Mouse (Mus musculus): ENCODE results near the gene Gpr63. TPM values are rescaled to one million over a fixed set of nuclear protein-coding genes. Genes with fewer than 3 reads are reported as not detected.

Gpr63 gene
- not detected in 2 replicates for polyA plus RNA-seq (2012)

DNA sequence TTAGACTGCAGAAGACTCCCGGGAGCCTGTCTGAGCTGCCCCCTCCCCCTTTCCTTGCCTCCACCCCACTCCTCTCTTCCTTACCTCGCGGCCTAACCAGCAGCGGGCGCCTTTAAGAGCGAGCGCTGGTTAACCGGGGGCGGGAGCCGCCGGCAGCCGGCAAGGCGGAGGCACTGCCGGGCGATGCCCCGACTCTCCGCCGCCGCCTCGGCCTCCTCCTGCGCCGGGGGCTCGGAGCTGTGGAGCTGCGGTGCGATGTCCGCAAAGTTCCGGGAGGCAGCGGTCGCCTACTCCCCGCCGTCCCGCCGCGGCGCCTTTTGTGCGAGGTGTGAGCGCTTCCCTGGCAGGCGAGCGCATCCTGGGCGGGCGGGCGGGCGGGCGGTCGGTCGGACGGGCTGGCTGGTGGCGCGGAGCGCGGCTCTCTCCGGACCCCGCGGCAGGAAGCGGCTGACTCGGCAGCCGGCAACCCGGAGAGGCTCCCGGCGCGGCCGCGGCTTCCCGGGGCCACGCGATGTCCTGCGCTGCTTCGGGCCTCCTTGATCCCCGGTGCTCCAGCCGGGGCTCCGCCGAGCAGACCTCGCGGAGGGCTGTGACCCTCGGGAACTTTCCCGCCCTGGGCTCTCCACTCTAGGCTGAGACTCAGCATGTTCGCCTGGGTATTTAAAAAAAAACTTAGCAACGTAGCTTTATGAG is at the start of gene Gpr63:
Gene Gpr63 (plus strand): TSS at position 109 of the 693 bp plus-strand sequence.
- H3K9me3 ChIP-seq (ENCODE audit: control insufficient read depth, low read length): no peaks in the 10 kb centered on the region
- H3K4me1 ChIP-seq (ENCODE audit: control insufficient read depth): no peaks in the 10 kb centered on the region
- peaks cover 33% of the 10 kb centered on the region for H3K27me3 ChIP-seq (ENCODE audit: control insufficient read depth)
- H3K36me3 ChIP-seq (ENCODE audit: control insufficient read depth): no peaks in the 10 kb centered on the region
- H3K4me3 ChIP-seq (replicated peaks): peak within 1 kb of the TSS; percentile 18
- no peak for TF ChIP-seq GATA1 (IDR thresholded peaks at IDR 0.05; ENCODE audit: low read length)
- no peak for TF ChIP-seq TAL1 (IDR thresholded peaks at IDR 0.05; ENCODE audit: low read length)

DNA sequence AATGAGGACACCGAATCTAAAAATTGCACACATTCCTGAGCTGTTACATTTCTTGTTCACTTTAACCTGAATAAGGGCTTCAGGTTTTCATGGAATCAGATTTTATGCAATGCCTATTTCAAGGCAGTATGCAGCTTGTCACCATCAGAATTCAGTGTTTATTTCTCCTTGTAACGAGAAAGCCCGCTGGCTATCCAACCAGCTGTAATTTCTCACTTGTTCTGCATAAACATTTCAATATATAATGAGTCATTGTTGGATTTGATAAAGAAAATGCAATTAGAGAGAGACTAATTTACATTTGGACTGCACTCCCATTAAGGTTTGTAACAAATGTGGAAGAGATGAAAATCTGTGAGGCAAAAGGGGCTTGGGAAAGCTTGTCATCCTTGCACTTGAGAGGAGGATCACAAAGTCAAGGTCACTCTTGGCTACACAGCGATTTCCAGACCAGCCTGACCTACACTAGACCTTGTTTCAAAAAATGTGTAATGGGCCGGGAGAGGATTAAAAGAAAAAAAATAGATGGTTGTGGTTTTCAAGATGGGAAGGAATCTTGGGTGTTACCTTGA is 46.1 kb upstream of the Gpr63 start:
- H3K27me3 ChIP-seq (ENCODE audit: control insufficient read depth): no peaks in the 10 kb centered on the region
- H3K36me3 ChIP-seq (ENCODE audit: control insufficient read depth): no peaks in the 10 kb centered on the region
- no peaks in the 10 kb centered on the region for H3K4me1 ChIP-seq (ENCODE audit: control insufficient read depth)
- no peak overlapping the region for H3K4me3 ChIP-seq (replicated peaks)
- TF ChIP-seq TAL1 (IDR thresholded peaks at IDR 0.05; ENCODE audit: low read length) (no peak), GATA1 (IDR thresholded peaks at IDR 0.05; ENCODE audit: low read length) (no peak)
- no peaks in the 10 kb centered on the region for H3K9me3 ChIP-seq (ENCODE audit: control insufficient read depth, low read length)

DNA sequence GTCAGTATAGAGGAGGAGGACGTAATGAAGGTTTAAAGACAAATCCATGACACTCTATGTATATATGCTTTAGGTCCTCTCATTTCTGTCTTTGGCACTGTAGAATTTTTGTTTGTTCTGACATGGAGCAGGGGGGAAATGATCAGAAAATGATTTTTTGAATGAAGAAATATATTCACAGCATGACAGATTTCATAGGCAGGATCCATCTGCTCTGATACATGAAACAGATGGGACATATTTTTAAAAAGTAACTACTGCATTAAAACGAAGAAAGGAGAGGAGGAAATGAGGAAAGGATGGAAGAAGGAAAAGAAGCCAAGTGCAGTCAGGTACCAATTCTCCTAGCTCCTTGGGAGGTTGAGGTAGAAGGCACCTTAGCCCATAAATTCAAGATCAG is 41.5 kb upstream of the Gpr63 start:
- no peak for TF ChIP-seq GATA1 (IDR thresholded peaks at IDR 0.05; ENCODE audit: low read length)
- TF ChIP-seq TAL1 (IDR thresholded peaks at IDR 0.05; ENCODE audit: low read length): no peak
- Histone ChIP-seq H3K27me3 (ENCODE audit: control insufficient read depth) (no peaks in the 10 kb centered on the region), H3K9me3 (ENCODE audit: control insufficient read depth, low read length) (no peaks in the 10 kb centered on the region)

DNA sequence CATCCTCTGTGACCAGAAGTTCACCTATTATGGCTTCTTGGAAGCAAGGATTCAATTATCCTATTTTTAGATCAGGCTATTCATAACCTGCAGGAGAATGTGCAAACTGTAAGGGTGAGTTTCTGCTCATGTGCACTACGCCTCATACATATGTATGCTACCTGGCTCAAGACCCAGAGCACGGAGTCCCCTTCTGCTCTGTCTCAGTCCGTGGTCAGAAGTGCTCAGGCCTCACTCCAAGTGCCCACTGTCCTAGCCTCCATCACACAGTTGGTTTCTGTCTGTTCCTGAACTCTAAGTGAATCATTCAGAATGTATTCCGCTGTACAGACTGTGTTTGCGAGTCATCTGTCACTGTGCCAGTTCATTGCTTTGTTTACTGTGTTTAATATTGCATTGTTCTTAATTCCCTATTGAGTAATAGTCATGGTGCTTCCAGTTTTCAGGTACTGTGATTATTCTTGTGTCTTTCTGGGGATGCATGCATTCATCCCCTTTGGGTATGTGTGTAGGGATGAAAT is 37.9 kb upstream of the Gpr63 start:
- H3K36me3 ChIP-seq (ENCODE audit: control insufficient read depth): no peaks in the 10 kb centered on the region
- no peaks in the 10 kb centered on the region for H3K27me3 ChIP-seq (ENCODE audit: control insufficient read depth)

More for the DNA sequence above, 41.5 kb upstream of the Gpr63 start:
- Histone ChIP-seq H3K4me1 (ENCODE audit: control insufficient read depth) (no peaks in the 10 kb centered on the region), H3K36me3 (ENCODE audit: control insufficient read depth) (no peaks in the 10 kb centered on the region), H3K4me3 (replicated peaks) (no peak overlapping the region)

DNA sequence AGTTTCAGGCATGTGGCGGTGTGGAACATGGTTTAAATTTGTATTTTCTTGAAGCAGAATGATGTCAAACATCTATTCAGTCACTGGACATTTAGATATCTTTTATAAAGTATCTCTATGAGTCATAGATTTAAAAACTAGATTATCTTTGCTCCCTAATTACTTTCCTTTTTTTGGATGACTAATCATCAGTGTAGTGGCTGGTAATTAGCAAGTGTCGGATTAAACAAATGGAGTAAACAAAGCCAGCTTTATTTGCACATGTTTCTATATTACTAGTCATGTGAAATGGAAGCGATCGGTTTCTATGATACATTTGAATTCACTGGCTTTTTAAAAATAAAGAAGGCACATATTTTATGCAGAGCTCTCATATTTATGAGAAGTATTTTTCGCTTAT is 37.3 kb upstream of the Gpr63 start:
- Histone ChIP-seq H3K9me3 (ENCODE audit: control insufficient read depth, low read length) (no peaks in the 10 kb centered on the region), H3K4me1 (ENCODE audit: control insufficient read depth) (no peaks in the 10 kb centered on the region), H3K4me3 (replicated peaks) (no peak overlapping the region), H3K36me3 (ENCODE audit: control insufficient read depth) (no peaks in the 10 kb centered on the region), H3K27me3 (ENCODE audit: control insufficient read depth) (no peaks in the 10 kb centered on the region)
- TF ChIP-seq GATA1 (IDR thresholded peaks at IDR 0.05; ENCODE audit: low read length) (no peak), TAL1 (IDR thresholded peaks at IDR 0.05; ENCODE audit: low read length) (no peak)

More for the DNA sequence above, 37.9 kb upstream of the Gpr63 start:
- Histone ChIP-seq H3K9me3 (ENCODE audit: control insufficient read depth, low read length) (no peaks in the 10 kb centered on the region), H3K4me1 (ENCODE audit: control insufficient read depth) (no peaks in the 10 kb centered on the region), H3K4me3 (replicated peaks) (no peak overlapping the region)
- TF ChIP-seq TAL1 (IDR thresholded peaks at IDR 0.05; ENCODE audit: low read length) (no peak), GATA1 (IDR thresholded peaks at IDR 0.05; ENCODE audit: low read length) (no peak)

DNA sequence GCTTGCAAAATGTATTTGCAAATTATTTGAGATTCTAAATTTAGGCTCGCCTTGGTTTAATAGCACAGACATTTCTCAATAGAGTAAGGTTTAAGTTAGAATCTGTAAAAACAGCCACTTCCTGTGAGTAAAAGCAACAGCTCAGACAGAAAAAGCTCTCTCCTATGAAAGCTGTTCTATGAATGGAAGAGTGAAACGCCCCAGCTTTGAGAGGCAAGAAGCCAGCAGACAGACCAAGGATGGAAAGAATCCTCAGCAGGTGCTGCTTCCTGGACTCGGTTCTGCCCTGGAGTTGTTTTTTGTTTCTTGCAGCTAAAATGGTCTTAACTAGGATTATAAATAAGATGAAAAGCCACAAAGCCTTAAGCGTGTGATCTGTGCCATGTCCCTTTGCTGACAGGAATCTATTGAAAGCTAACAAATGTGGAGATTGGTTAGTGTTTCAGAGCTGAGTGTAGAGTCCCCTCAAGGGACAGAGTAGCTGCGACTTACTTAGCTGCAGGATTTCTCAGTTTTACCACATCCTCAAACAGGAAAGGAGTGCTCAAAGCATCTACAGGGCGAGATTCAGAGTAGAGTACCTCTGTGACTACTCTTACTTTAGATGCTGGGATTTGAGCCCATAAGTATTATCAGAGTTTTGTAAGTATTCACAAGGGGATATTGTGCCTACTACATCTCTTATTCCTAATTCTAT is 23.3 kb upstream of the Gpr63 start:
- no peaks in the 10 kb centered on the region for H3K4me1 ChIP-seq (ENCODE audit: control insufficient read depth)

DNA sequence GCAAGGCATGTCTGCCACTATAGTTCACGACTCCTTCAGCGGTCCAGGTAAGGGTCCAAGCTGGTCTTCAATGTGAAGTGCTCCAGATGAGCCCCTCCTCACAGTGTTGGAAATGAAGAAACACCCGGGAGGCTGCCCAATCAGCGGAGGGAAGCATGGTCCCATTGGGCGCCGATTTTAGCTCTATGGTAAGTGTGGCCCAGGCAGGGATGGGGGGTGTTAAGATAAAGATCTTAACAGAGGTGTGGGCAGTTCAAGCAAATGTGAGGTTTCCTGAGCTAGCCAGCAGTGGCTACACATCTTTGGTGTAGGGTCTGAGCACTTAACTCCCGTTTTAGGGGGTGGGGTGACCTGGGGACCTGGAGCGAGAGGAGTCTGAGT is 299 bp upstream of the Gpr63 start:
- H3K4me3 ChIP-seq (replicated peaks): no peak overlapping the region
- no peaks in the 10 kb centered on the region for H3K9me3 ChIP-seq (ENCODE audit: control insufficient read depth, low read length)
- no peaks in the 10 kb centered on the region for H3K4me1 ChIP-seq (ENCODE audit: control insufficient read depth)
- H3K36me3 ChIP-seq (ENCODE audit: control insufficient read depth): no peaks in the 10 kb centered on the region
- TF ChIP-seq GATA1 (IDR thresholded peaks at IDR 0.05; ENCODE audit: low read length) (no peak), TAL1 (IDR thresholded peaks at IDR 0.05; ENCODE audit: low read length) (no peak)
- H3K27me3 ChIP-seq (ENCODE audit: control insufficient read depth): peaks cover 33% of the 10 kb centered on the region

More for the DNA sequence above, 23.3 kb upstream of the Gpr63 start:
- no peak overlapping the region for H3K4me3 ChIP-seq (replicated peaks)
- H3K9me3 ChIP-seq (ENCODE audit: control insufficient read depth, low read length): no peaks in the 10 kb centered on the region
- no peak for TF ChIP-seq GATA1 (IDR thresholded peaks at IDR 0.05; ENCODE audit: low read length)
- no peak for TF ChIP-seq TAL1 (IDR thresholded peaks at IDR 0.05; ENCODE audit: low read length)
- no peaks in the 10 kb centered on the region for H3K36me3 ChIP-seq (ENCODE audit: control insufficient read depth)
- H3K27me3 ChIP-seq (ENCODE audit: control insufficient read depth): no peaks in the 10 kb centered on the region

DNA sequence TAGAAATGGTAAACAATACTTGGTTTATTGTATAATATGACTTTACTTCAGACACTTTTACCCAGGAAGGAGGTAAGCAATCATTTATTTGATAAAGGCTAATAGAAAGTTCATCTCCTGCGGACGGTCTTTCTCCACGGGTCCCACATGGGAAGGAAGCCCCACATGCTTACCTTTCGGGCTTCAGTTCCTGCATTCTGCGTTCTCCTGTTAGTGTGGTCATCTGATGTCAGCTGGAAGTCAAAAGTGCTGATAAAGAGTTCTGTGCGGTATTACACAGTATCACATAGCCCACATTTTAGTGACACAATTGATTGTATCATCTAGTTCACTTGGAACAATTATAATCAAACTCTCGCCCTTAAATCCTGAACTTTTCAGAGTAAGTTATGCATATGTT is 1.0 kb downstream of the Gpr63 start:
- no peaks in the 10 kb centered on the region for H3K9me3 ChIP-seq (ENCODE audit: control insufficient read depth, low read length)
- no peak for TF ChIP-seq TAL1 (IDR thresholded peaks at IDR 0.05; ENCODE audit: low read length)
- no peak for TF ChIP-seq GATA1 (IDR thresholded peaks at IDR 0.05; ENCODE audit: low read length)
- H3K36me3 ChIP-seq (ENCODE audit: control insufficient read depth): no peaks in the 10 kb centered on the region
- H3K27me3 ChIP-seq (ENCODE audit: control insufficient read depth): peaks cover 33% of the 10 kb centered on the region
- no peak overlapping the region for H3K4me3 ChIP-seq (replicated peaks)
- H3K4me1 ChIP-seq (ENCODE audit: control insufficient read depth): no peaks in the 10 kb centered on the region

DNA sequence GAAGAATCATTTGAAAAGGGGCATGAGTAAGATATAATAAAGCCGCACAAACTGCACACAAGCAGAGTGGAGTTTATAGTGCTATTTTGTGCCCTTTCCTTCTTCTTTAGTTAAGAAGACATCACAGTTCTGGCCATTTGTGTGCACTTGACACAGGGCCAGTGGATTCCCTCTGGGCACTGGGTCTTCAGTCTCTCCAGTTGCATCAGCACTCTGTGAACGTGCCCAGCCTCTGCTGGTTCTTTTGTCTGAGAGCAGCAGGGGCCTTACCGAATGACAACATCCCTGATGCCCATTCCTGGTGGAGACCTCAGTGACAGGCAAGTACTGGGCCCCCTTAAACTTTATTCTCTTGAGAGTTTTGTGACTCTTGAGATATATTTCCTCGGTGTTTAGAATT is 12.4 kb downstream of the Gpr63 start:
- H3K9me3 ChIP-seq (ENCODE audit: control insufficient read depth, low read length): no peaks in the 10 kb centered on the region
- no peaks in the 10 kb centered on the region for H3K27me3 ChIP-seq (ENCODE audit: control insufficient read depth)
- TF ChIP-seq TAL1 (IDR thresholded peaks at IDR 0.05; ENCODE audit: low read length) (no peak), GATA1 (IDR thresholded peaks at IDR 0.05; ENCODE audit: low read length) (no peak)
- no peak overlapping the region for H3K4me3 ChIP-seq (replicated peaks)
- no peaks in the 10 kb centered on the region for H3K36me3 ChIP-seq (ENCODE audit: control insufficient read depth)
- no peaks in the 10 kb centered on the region for H3K4me1 ChIP-seq (ENCODE audit: control insufficient read depth)

Data from erythroblast, embryonic 14.5 days (primary cell).